Mouse (Mus musculus) small intestine, adult 2 months (tissue): ENCODE data around the gene Gm10663. TPM values are rescaled to one million over a fixed set of nuclear protein-coding genes. Genes with fewer than 3 reads are reported as not detected.

Experiments
- H3K27ac ChIP-seq: fragments of 200-500 bp; 2 replicates; pipeline ENCODE4 v1.5.1; 2012; ENCODE audit warnings: low read depth, low read length, control low read depth, inconsistent platforms; ENCODE audit not compliant: insufficient read depth
- H3K27me3 ChIP-seq: fragments of 200-500 bp; 2 replicates; pipeline ENCODE4 v1.6.1; 2012; ENCODE audit warnings: mild to moderate bottlenecking, moderate library complexity, low read length, inconsistent platforms; ENCODE audit not compliant: control insufficient read depth, insufficient read depth
- H3K36me3 ChIP-seq: fragments of 200-500 bp; 2 replicates; pipeline ENCODE4 v1.6.1; 2012; ENCODE audit warnings: mild to moderate bottlenecking, low read length, control low read depth, inconsistent platforms; ENCODE audit not compliant: control insufficient read depth, insufficient read depth
- H3K4me1 ChIP-seq: fragments of 200-500 bp; 2 replicates; pipeline ENCODE4 v1.6.1; 2012; ENCODE audit warnings: low read length, inconsistent platforms, mixed read lengths; ENCODE audit not compliant: control insufficient read depth, insufficient read depth, insufficient read length
- H3K4me3 ChIP-seq: fragments of 200-500 bp; 2 replicates; pipeline ENCODE4 v1.5.1; 2012; ENCODE audit warnings: low read depth, mild to moderate bottlenecking, control low read depth, inconsistent platforms, low read length, moderate library complexity
- CTCF ChIP-seq: fragments of 200-500 bp; IDR thresholded peaks from 2 replicates; pipeline ENCODE4 v1.5.1; 2012; ENCODE audit warnings: low read depth, mild to moderate bottlenecking, control low read depth, inconsistent platforms, low read length, moderate library complexity, mixed read lengths; ENCODE audit not compliant: insufficient replicate concordance, insufficient read length; ENCODE audit errors: extremely low read depth
- POLR2A ChIP-seq: fragments of 200-500 bp; IDR thresholded peaks from 2 replicates; pipeline ENCODE4 v1.6.1; 2012; ENCODE audit warnings: low read depth, mild to moderate bottlenecking, control low read depth, inconsistent platforms, low read length, moderate library complexity
- WGBS: fragments of 180-500 bp; shearing (Covaris S2); methylation state at CpG from one replicate; pipeline ENCODE4 v1.1.7; 2018; 5-methylcytosine and 5-hydroxymethylcytosine counted together
- polyA plus RNA-seq: library from polyadenylated mRNA; depleted of rRNA; stranded (reverse); fragments of >200 nt; gene quantifications from 2 replicates; pipeline ENCODE4 v1.2.3, GENCODE M21; 2012

Gene Gm10663
- polyA plus RNA-seq, 1 experiment = not detected

DNA sequence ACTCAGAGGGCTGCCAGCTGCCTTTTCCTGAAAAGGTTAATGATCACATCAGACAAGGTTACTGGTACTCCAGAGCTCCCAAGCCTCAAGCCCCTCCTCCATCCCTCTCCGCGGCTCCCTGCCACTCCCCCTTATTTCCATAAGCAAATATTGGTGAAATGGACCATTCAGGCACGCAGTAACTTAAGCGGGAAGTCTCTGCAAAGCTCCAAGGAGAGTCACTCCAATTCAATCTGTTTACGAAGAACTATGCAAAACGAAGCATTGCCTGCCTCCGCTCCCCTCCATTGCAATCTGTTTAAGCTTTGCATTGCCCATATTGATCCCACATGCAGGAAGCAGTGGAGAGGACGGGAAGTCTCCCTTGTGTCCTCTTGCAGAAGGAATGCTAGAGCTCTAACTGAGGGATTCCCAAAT lies 37.7 kb upstream of the Gm10663 start, which contains the start of gene Apela:
Apela (minus strand) TSS at position 220 of the 417 bp plus-strand sequence.
- Histone ChIP-seq H3K4me1 (no peaks in the 10 kb centered on the region), H3K27me3 (no peaks in the 10 kb centered on the region), H3K4me3 (no peak within 1 kb of the TSS), H3K36me3 (no peaks in the 10 kb centered on the region), H3K27ac (no peak within 1 kb of the TSS)
- TF ChIP-seq POLR2A (no peak), CTCF (no peak)
- under 1% methylated on average over 8 of the region's 8 CpGs for WGBS

DNA sequence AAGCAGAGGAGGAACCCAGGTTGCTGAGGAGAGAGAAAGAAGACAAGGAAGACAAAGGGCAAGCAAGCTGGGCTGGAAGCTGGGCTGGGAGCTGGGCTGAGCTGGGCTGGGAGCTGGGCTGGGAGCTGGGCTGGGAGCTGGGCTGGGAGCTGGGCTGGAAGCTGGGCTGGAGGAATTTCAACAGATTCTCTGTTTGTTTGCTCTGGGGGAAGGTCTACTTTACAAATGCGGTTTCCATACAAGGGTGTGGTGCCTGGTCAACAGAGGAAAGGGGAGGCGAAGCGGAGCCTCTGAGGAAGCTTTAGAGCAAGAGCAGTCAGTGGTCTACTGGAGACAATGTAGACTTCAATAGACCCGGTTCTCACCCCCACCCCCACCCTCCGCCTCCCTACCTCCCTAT lies 28.3 kb upstream of the Gm10663 start:
- H3K4me1 ChIP-seq = no peaks in the 10 kb centered on the region

DNA sequence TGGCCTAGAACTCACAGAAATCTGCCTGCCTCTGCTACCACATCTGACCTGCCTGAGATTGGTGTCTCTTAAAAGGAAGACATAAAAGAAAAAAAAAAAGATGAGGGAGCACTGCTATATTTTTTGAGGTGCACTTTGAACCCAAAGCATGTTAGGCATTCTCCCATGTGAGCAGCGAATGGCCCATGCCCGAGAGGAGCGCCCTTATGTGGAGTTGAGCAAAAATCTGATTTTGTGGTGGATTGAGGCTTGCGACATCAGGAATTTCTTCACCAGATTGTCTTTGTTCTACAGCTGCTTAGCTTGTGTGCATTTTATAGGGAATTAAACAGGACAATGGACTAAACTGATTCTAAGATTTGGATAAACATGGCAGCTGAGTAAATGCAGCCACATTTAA lies 27.6 kb upstream of the Gm10663 start:
- Histone ChIP-seq H3K4me3 (no peak overlapping the region), H3K27me3 (no peaks in the 10 kb centered on the region), H3K36me3 (no peaks in the 10 kb centered on the region), H3K4me1 (no peaks in the 10 kb centered on the region), H3K27ac (no peak overlapping the region)
- TF ChIP-seq POLR2A = no peak
- no peak for TF ChIP-seq CTCF
- 88% methylated on average over 4 of the region's 4 CpGs for WGBS

More for the DNA sequence above, 28.3 kb upstream of the Gm10663 start:
- Histone ChIP-seq H3K36me3 (no peaks in the 10 kb centered on the region), H3K27me3 (no peaks in the 10 kb centered on the region), H3K27ac (no peak overlapping the region), H3K4me3 (no peak overlapping the region)
- no peak for TF ChIP-seq POLR2A
- WGBS = 42% methylated on average over 5 of the region's 5 CpGs

DNA sequence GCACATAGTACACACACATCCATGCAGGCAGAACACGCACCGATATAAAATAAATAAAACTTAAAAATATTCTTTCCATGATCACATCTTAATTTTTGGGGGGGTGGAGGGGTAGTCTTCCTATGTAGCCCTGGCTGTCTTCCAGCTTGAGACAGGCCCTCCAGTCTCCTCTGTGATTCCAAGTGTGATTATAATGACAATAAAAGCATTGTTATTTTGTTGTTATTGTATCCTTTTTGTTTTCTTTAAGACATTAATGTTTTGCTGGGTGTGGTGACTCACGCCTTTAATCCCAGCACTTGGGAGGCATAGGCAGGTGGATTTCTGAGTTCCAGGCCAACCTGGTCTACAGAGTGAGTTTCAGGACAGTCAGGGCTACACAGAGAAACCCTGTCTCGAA lies 27.0 kb upstream of the Gm10663 start:
- TF ChIP-seq CTCF = no peak
- no peak for TF ChIP-seq POLR2A
- no peaks in the 10 kb centered on the region for H3K36me3 ChIP-seq
- WGBS = 81% methylated on average over 4 of the region's 4 CpGs
- no peak overlapping the region for H3K27ac ChIP-seq
- H3K4me3 ChIP-seq = no peak overlapping the region
- H3K27me3 ChIP-seq = no peaks in the 10 kb centered on the region
- no peaks in the 10 kb centered on the region for H3K4me1 ChIP-seq

DNA sequence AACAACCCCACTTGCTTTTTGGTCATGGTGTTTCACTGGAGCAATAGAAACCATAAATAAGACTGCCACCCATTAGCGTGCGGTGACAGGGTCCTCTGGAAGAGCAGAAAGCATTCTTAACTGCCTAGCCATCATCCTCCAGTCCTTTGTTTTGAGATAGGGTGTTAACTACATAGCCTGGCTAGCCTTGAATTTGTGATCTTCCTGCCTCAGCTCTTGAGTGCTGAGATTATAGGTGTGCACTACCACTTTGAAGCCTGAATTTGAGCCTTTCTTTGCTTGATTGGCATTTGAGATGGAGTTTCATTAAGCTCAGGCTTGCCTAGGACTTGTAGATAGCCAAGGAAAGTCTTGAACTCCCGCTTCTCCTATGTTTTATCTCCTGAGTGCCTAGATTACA lies 21.3 kb upstream of the Gm10663 start:
- TF ChIP-seq POLR2A (no peak), CTCF (no peak)
- no peaks in the 10 kb centered on the region for H3K27me3 ChIP-seq
- H3K36me3 ChIP-seq = no peaks in the 10 kb centered on the region
- 89% methylated on average over 3 of the region's 3 CpGs for WGBS
- H3K4me3 ChIP-seq = no peak overlapping the region
- no peak overlapping the region for H3K27ac ChIP-seq
- H3K4me1 ChIP-seq = no peaks in the 10 kb centered on the region

DNA sequence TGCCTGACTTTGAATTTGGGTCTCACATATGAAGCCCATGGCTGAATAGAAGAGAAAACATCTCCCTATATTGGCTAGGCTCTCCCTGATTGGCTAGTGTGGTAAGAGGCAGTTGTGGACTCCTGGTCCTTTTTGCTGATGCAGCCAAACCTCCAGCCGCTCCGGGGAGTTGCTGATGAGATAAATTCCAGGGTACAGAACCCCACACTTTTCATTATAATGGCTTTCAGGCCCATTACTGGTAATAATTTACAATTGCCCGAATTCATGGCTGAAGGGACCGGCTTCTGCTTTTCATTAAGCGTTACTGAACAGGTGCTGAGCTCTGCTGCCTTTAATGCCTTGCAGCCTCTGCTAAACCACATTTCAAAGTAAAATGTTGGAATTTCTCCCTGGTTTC lies 20.9 kb upstream of the Gm10663 start:
- no peaks in the 10 kb centered on the region for H3K27me3 ChIP-seq
- no peaks in the 10 kb centered on the region for H3K36me3 ChIP-seq
- no peak overlapping the region for H3K27ac ChIP-seq
- WGBS = 65% methylated on average over 5 of the region's 5 CpGs
- TF ChIP-seq CTCF (no peak), POLR2A (no peak)
- no peaks in the 10 kb centered on the region for H3K4me1 ChIP-seq
- no peak overlapping the region for H3K4me3 ChIP-seq

DNA sequence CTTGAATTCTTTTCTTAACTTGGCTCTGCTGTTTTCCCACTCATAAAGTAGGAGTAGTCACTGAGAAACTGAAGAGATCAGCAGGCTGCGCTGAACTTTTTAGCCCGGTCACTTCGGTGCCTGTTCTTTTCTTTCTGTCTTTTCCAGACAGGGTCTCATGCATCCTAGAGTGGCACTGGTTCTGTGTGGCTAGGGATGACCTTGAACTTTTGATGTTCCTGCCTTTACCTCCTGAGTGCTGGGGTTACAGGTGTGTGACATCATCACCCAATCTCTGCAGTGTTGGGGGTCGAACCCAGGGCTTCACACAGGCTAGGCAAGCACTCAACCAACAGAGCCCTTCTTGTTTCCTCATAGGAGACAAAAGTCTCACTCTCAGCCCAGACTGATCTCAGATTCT lies 18.1 kb upstream of the Gm10663 start:
- Histone ChIP-seq H3K27ac (no peak overlapping the region), H3K4me3 (no peak overlapping the region), H3K36me3 (no peaks in the 10 kb centered on the region), H3K4me1 (no peaks in the 10 kb centered on the region), H3K27me3 (no peaks in the 10 kb centered on the region)
- TF ChIP-seq POLR2A = no peak
- no peak for TF ChIP-seq CTCF
- WGBS = 92% methylated on average over 4 of the region's 4 CpGs

DNA sequence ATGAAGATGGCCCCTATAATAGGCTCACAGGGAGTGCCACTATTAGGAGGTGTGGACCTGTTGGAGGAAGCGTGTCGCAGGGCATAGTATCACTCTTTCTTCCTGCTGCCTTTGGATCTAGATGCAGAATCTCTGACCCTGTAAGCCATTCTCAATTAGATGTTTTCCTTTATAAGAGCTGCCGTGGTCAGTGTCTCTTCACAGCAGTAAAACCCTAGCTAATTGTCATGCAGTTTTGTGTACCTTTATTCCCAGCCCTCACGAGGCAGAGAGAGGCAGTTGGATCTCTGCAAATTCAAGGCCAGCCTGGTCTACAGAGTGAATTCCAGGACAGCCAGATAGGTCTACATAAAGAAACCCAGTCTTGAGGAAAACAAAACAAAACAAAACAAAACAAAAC lies 12.6 kb upstream of the Gm10663 start:
- Histone ChIP-seq H3K27ac (no peak overlapping the region), H3K36me3 (no peaks in the 10 kb centered on the region), H3K27me3 (no peaks in the 10 kb centered on the region), H3K4me1 (no peaks in the 10 kb centered on the region), H3K4me3 (no peak overlapping the region)
- 70% methylated on average over 4 of the region's 4 CpGs for WGBS
- TF ChIP-seq CTCF (no peak), POLR2A (no peak)
